Mouse (Mus musculus) limb, embryonic 14.5 days (tissue): Measurements from ENCODE around the gene Nubp2. TPM values are rescaled to one million over a fixed set of nuclear protein-coding genes. Genes with fewer than 3 reads are reported as not detected.

Source experiments
- ATAC-seq: fragments of 200-750 bp; cut with Nextera tagmentation; 2 replicates; pipeline ENCODE4 v1.8.0; 2017; ENCODE audit warnings: low read depth, moderate number of reproducible peaks, moderate TSS enrichment; ENCODE audit not compliant: low FRiP score
- DNase-seq: peaks from one replicate; pipeline ENCODE4 v3.0.0-alpha.2; 2015; ENCODE audit warnings: low spot score
- H3K27ac ChIP-seq: fragments of 300-500 bp; sonication (generic); replicated peaks from 2 replicates; pipeline ENCODE4 v1.5.1; 2014; ENCODE audit warnings: low read depth, mild to moderate bottlenecking, low read length, moderate library complexity, mixed read lengths
- H3K27me3 ChIP-seq: fragments of 300-500 bp; sonication (generic); 2 replicates; pipeline ENCODE4 v1.6.1; 2014; ENCODE audit warnings: low read length, mixed read lengths; ENCODE audit not compliant: control insufficient read depth, insufficient read depth
- H3K36me3 ChIP-seq: fragments of 300-500 bp; sonication (generic); 2 replicates; pipeline ENCODE4 v1.6.1; 2014; ENCODE audit warnings: mild to moderate bottlenecking, low read length, moderate library complexity, mixed read lengths; ENCODE audit not compliant: control insufficient read depth, insufficient read depth
- H3K4me1 ChIP-seq: fragments of 300-500 bp; sonication (generic); 2 replicates; pipeline ENCODE4 v1.6.1; 2014; ENCODE audit warnings: antibody characterized with exemption, low read length, mixed read lengths; ENCODE audit not compliant: control insufficient read depth, insufficient read depth
- H3K4me2 ChIP-seq: fragments of 300-500 bp; sonication (generic); replicated peaks from 2 replicates; pipeline ENCODE4 v1.6.1; 2014; ENCODE audit warnings: low read depth, mild to moderate bottlenecking, low read length, moderate library complexity; ENCODE audit not compliant: severe bottlenecking
- H3K4me3 ChIP-seq: fragments of 300-500 bp; sonication (generic); replicated peaks from 2 replicates; pipeline ENCODE4 v1.5.1; 2014; ENCODE audit warnings: low read length
- H3K9ac ChIP-seq: fragments of 300-500 bp; sonication (generic); 2 replicates; pipeline ENCODE4 v1.6.1; 2014; ENCODE audit warnings: mild to moderate bottlenecking, low read depth, low read length, moderate library complexity; ENCODE audit not compliant: severe bottlenecking
- H3K9me3 ChIP-seq: fragments of 300-500 bp; sonication (generic); 2 replicates; pipeline ENCODE4 v1.6.1; 2016; ENCODE audit warnings: low read length; ENCODE audit not compliant: control insufficient read depth
- POLR2A ChIP-seq: fragments of 200-500 bp; IDR thresholded peaks from 2 replicates; pipeline ENCODE4 v1.8.0; 2012; ENCODE audit warnings: inconsistent platforms, mild to moderate bottlenecking, moderate library complexity, borderline replicate concordance; ENCODE audit not compliant: insufficient read depth, insufficient read length; ENCODE audit errors: extremely low read depth
- WGBS: fragments of 180-500 bp; shearing (Covaris S2); extraction: QIAGEN DNeasy Blood & Tissue Kit; methylation state at CpG from one replicate; pipeline ENCODE4 v1.1.7; 2014; 5-methylcytosine and 5-hydroxymethylcytosine counted together
- polyA plus RNA-seq, 2 experiments: library from polyadenylated mRNA; depleted of rRNA in 1 of 2; stranded (reverse) in 1 of 2; unstranded in 1 of 2; fragments of >200 nt; fragmentation: Nextera tagmentation in 1 of 2; extraction: Ambion mirVana in 1 of 2; gene quantifications; 2 replicates each; pipeline versions ENCODE4 v1.2.1 to v1.2.3; 2012 to 2014

Gene Nubp2
- polyA plus RNA-seq, 2 experiments: 27.4 to 54.0 TPM

DNA sequence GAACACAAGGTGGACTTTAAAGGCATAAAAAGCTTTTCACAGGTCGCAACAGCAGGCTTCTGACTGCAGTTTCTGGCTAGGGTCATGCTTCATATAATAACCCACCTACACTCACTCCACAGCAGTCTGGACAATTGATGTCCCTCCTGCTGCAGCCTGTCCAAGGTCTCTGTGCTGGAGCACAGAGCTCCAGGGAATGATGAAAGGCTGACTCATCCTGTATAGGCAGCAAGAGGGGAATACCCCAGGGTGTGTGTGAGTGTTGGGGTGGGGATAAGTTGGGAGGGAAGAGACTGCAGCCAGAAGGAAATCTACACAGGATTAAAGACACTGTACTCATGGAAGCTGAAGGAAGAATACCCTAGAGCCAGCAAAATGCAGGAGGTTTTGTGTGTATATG is 43.4 kb upstream of the Nubp2 start:
- H3K4me2 ChIP-seq: no peak overlapping the region
- no peaks in the 10 kb centered on the region for H3K27me3 ChIP-seq
- H3K9me3 ChIP-seq: no peaks in the 10 kb centered on the region
- H3K36me3 ChIP-seq: peaks cover 31% of the 10 kb centered on the region
- no peak for DNase-seq
- WGBS: 64% methylated on average over 1 of the region's 1 CpGs
- no peak overlapping the region for H3K27ac ChIP-seq
- no peak for ATAC-seq
- no peaks in the 10 kb centered on the region for H3K4me1 ChIP-seq
- H3K9ac ChIP-seq: no peak overlapping the region
- TF ChIP-seq POLR2A: no peak
- H3K4me3 ChIP-seq: no peak overlapping the region

GRCm38 (mm10) chr17:24923246-24923645 is 37.1 kb upstream of the Nubp2 start:
- no peak for TF ChIP-seq POLR2A
- H3K4me3 ChIP-seq: no peak overlapping the region
- DNase-seq: no peak
- H3K4me2 ChIP-seq: no peak overlapping the region
- H3K27ac ChIP-seq: no peak overlapping the region
- no peaks in the 10 kb centered on the region for H3K27me3 ChIP-seq
- H3K9me3 ChIP-seq: no peaks in the 10 kb centered on the region
- 94% methylated on average over 1 of the region's 1 CpGs for WGBS
- H3K36me3 ChIP-seq: peaks cover 87% of the 10 kb centered on the region
- H3K4me1 ChIP-seq: no peaks in the 10 kb centered on the region
- no peak for ATAC-seq
- H3K9ac ChIP-seq: no peak overlapping the region

DNA sequence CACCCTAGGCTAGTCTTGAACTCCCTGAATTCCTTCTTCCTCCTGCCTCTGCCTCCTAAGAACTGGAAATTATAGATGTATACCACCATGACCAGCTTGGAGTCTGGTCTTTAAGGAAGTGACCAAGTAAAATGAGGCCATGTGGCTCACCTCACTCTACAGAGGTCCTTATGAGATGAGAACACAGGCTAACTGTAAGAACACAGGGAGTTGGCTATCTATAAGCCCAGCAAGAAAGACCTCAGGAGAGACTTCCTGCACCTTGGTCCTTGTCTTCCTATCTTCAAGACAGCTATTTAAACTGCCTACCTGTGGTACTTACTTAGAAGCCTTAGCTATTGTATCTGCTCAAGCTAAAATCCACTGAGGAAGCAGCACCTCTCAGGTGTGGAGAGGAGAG is 27.8 kb upstream of the Nubp2 start:
- no peak for ATAC-seq
- no peak overlapping the region for H3K27ac ChIP-seq
- no peaks in the 10 kb centered on the region for H3K4me1 ChIP-seq
- H3K4me3 ChIP-seq: no peak overlapping the region
- no peak overlapping the region for H3K9ac ChIP-seq
- no peak for TF ChIP-seq POLR2A
- H3K27me3 ChIP-seq: no peaks in the 10 kb centered on the region
- H3K9me3 ChIP-seq: no peaks in the 10 kb centered on the region
- DNase-seq: no peak
- peaks cover 96% of the 10 kb centered on the region for H3K36me3 ChIP-seq
- no peak overlapping the region for H3K4me2 ChIP-seq

DNA sequence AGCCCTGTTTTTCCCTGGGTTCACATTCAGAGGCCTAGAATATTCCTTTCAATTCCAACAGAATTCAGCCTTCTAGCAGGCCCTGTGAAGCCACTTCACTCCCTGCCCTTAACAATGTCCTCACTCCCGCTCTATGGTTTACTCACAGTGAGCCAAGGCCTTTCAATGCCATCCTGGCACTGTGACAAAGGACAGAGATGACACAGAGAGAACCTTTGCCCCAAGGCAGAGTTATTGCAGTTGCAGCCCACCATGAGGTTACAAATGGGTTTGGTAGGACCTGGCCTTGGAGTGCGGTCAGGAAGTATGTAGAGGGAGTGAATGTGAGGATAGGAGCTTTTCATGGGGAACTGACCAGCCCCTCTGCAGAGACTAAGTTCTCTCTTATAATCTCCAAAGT is 21.4 kb upstream of the Nubp2 start:
- no peak overlapping the region for H3K9ac ChIP-seq
- no peaks in the 10 kb centered on the region for H3K4me1 ChIP-seq
- no peak for DNase-seq
- no peak for ATAC-seq
- H3K36me3 ChIP-seq: peaks cover 97% of the 10 kb centered on the region
- H3K27me3 ChIP-seq: no peaks in the 10 kb centered on the region
- WGBS: 97% methylated on average over 2 of the region's 2 CpGs
- no peak overlapping the region for H3K4me3 ChIP-seq
- no peak for TF ChIP-seq POLR2A
- no peak overlapping the region for H3K27ac ChIP-seq
- no peak overlapping the region for H3K4me2 ChIP-seq
- H3K9me3 ChIP-seq: no peaks in the 10 kb centered on the region

- H3K4me3 ChIP-seq: no peak overlapping the region
- TF ChIP-seq POLR2A: no peak
- no peak overlapping the region for H3K27ac ChIP-seq
- ATAC-seq: no peak
- H3K4me1 ChIP-seq: no peaks in the 10 kb centered on the region
- H3K36me3 ChIP-seq: peaks cover 98% of the 10 kb centered on the region
- no peak overlapping the region for H3K4me2 ChIP-seq
- DNase-seq: no peak
- H3K27me3 ChIP-seq: no peaks in the 10 kb centered on the region
- H3K9ac ChIP-seq: no peak overlapping the region
- no peaks in the 10 kb centered on the region for H3K9me3 ChIP-seq
- WGBS: 90% methylated on average over 9 of the region's 9 CpGs
Measured at GRCm38 (mm10) chr17:24903767-24904166, 17.6 kb upstream of the Nubp2 start.

DNA sequence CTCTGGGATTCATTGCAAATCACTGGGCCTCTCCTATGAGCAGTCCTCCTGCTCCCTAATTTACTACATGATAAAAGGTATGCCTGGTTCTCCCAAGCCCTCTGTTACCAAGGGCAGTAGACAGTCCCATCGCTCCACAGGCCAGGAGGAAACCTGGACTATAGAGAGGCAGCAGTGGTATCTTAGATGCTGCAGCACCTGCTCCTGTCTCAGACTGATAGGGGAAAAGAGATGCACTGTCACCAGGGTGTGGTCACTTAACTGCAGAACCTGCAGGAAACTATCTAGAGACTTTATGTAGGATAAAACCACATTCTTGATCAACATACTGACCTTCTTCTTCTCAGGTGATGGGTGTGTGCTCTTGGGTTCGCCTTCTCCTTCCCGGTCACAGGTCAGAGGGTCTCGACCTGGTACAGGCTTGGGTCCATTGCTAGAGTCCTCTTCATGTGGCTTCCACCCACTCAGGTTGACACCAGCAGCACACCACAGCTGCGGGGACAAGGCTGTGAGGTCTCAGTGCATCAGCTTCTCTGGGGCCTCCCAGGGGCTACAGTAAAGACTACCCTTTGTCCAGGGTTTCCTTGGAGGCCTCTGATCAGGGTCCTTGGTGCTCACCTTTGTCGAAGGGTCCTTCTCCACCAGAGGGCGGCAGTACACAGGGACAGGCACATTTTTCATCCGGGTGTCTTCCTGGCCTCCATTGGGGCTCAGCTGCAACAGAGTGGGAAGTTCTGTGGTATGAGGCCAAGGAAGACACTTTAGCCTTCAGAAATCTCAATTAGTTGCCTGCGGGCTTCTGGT is 16.7 kb upstream of the Nubp2 start:
- 67% methylated on average over 9 of the region's 9 CpGs for WGBS
- no peak overlapping the region for H3K9ac ChIP-seq
- no peaks in the 10 kb centered on the region for H3K4me1 ChIP-seq
- H3K36me3 ChIP-seq: peaks cover 99% of the 10 kb centered on the region
- no peak for ATAC-seq
- H3K4me3 ChIP-seq: no peak overlapping the region
- H3K4me2 ChIP-seq: no peak overlapping the region
- DNase-seq: no peak
- no peaks in the 10 kb centered on the region for H3K9me3 ChIP-seq
- TF ChIP-seq POLR2A: no peak
- no peaks in the 10 kb centered on the region for H3K27me3 ChIP-seq
- no peak overlapping the region for H3K27ac ChIP-seq
